Mouse (Mus musculus) erythroblast, embryonic 14.5 days (primary cell): ENCODE measurements around the gene Tcp11l2. TPM values are rescaled to one million over a fixed set of nuclear protein-coding genes. Genes with fewer than 3 reads are reported as not detected.

Source experiments
- H3K27me3 ChIP-seq: 2 replicates; pipeline ENCODE4 v1.6.1; 2012; ENCODE audit warnings: inconsistent platforms; ENCODE audit not compliant: control insufficient read depth
- H3K36me3 ChIP-seq: 2 replicates; pipeline ENCODE4 v1.6.1; 2012; ENCODE audit warnings: mild to moderate bottlenecking, inconsistent platforms; ENCODE audit not compliant: control insufficient read depth
- H3K4me1 ChIP-seq: 2 replicates; pipeline ENCODE4 v1.6.1; 2012; ENCODE audit warnings: inconsistent platforms; ENCODE audit not compliant: control insufficient read depth
- H3K4me3 ChIP-seq: replicated peaks from 2 replicates; pipeline ENCODE3; 2012; ENCODE audit warnings: moderate library complexity, mild to moderate bottlenecking, inconsistent platforms
- H3K9me3 ChIP-seq: 2 replicates; pipeline ENCODE4 v1.6.1; 2012; ENCODE audit warnings: low read length, inconsistent platforms, mixed read lengths; ENCODE audit not compliant: control insufficient read depth
- GATA1 ChIP-seq: IDR thresholded peaks from 2 replicates; pipeline ENCODE4 v1.6.1; 2012; ENCODE audit warnings: low read length, inconsistent platforms, mixed read lengths
- TAL1 ChIP-seq: IDR thresholded peaks from 3 replicates; pipeline ENCODE4 v1.6.1; 2012; ENCODE audit warnings: low read length, inconsistent platforms, mixed read lengths
- polyA plus RNA-seq: library from polyadenylated mRNA; stranded (reverse); fragments of >175 nt; gene quantifications from 2 replicates; pipeline ENCODE4 v1.2.3, GENCODE M21; 2012

The Tcp11l2 gene
- polyA plus RNA-seq, 1 experiment, result 0.63 TPM

- no peak for TF ChIP-seq TAL1
- no peak for TF ChIP-seq GATA1
- H3K4me3 ChIP-seq, result no peak overlapping the region
- H3K27me3 ChIP-seq, result no peaks in the 10 kb centered on the region
- H3K36me3 ChIP-seq, result peaks cover 46% of the 10 kb centered on the region
- H3K9me3 ChIP-seq, result no peaks in the 10 kb centered on the region
- peaks cover 1% of the 10 kb centered on the region; the same call in 1 of the 2 replicates for H3K4me1 ChIP-seq
These were observed 80.2 kb downstream of the Tcp11l2 start for GRCm38 (mm10) chr10:84656618-84657017.

- Histone ChIP-seq H3K36me3 (peaks cover 49% of the 10 kb centered on the region), H3K4me3 (no peak overlapping the region), H3K4me1 (peaks cover 1% of the 10 kb centered on the region; the same call in 1 of the 2 replicates), H3K27me3 (no peaks in the 10 kb centered on the region), H3K9me3 (no peaks in the 10 kb centered on the region)
- TF ChIP-seq TAL1, result no peak
These were observed 81.1 kb downstream of the Tcp11l2 start for GRCm38 (mm10) chr10:84657437-84658087.

GRCm38 (mm10) chr10:84658088-84658848 is 81.8 kb downstream of the Tcp11l2 start:
- H3K4me1 ChIP-seq, result peaks cover 1% of the 10 kb centered on the region; the same call in 1 of the 2 replicates
- H3K27me3 ChIP-seq, result no peaks in the 10 kb centered on the region
- H3K9me3 ChIP-seq, result no peaks in the 10 kb centered on the region
- H3K4me3 ChIP-seq, result no peak overlapping the region
- peaks cover 42% of the 10 kb centered on the region for H3K36me3 ChIP-seq
- TF ChIP-seq TAL1, result no peak
- no peak for TF ChIP-seq GATA1

- peaks cover 1% of the 10 kb centered on the region; the same call in 1 of the 2 replicates for H3K4me1 ChIP-seq
- H3K36me3 ChIP-seq, result peaks cover 50% of the 10 kb centered on the region
- no peaks in the 10 kb centered on the region for H3K27me3 ChIP-seq
- no peaks in the 10 kb centered on the region for H3K9me3 ChIP-seq
- no peak overlapping the region for H3K4me3 ChIP-seq
- TF ChIP-seq TAL1 (no peak), GATA1 (no peak)
These were observed 82.9 kb downstream of the Tcp11l2 start for GRCm38 (mm10) chr10:84659281-84659680.

- Histone ChIP-seq H3K4me3 (no peak overlapping the region), H3K27me3 (no peaks in the 10 kb centered on the region), H3K4me1 (no peaks in the 10 kb centered on the region; the same call in 1 of the 2 replicates), H3K36me3 (peaks cover 51% of the 10 kb centered on the region), H3K9me3 (no peaks in the 10 kb centered on the region)
- TF ChIP-seq GATA1 (no peak), TAL1 (no peak)
These were observed 85.7 kb downstream of the Tcp11l2 start for GRCm38 (mm10) chr10:84662138-84662537.

Other genes starting within 250 kb of the Tcp11l2 start
- gene Nuak1, start 136.0 kb upstream of the Tcp11l2 start, polyA plus RNA-seq, result 0.03 TPM in 1 of 2 replicates, not detected in the other
- gene Ckap4, start 42.6 kb upstream of the Tcp11l2 start, polyA plus RNA-seq, result 0.04 and 0.11 TPM in 2 replicates
- gene Polr3b, start 45.7 kb downstream of the Tcp11l2 start, polyA plus RNA-seq, result 0.27 and 0.47 TPM in 2 replicates
- not detected in 2 replicates for gene Rfx4, start 179.4 kb downstream of the Tcp11l2 start, polyA plus RNA-seq